Mouse (Mus musculus) Muller cell, postnatal 12 days (primary cell): ENCODE measurements around the gene Fbxo9.

ENCODE experiments used
- DNase-seq: peaks from one replicate; pipeline ENCODE4 v3.0.0-alpha.2; 2015; ENCODE audit errors: inconsistent ontology term

The Fbxo9 gene

DNA sequence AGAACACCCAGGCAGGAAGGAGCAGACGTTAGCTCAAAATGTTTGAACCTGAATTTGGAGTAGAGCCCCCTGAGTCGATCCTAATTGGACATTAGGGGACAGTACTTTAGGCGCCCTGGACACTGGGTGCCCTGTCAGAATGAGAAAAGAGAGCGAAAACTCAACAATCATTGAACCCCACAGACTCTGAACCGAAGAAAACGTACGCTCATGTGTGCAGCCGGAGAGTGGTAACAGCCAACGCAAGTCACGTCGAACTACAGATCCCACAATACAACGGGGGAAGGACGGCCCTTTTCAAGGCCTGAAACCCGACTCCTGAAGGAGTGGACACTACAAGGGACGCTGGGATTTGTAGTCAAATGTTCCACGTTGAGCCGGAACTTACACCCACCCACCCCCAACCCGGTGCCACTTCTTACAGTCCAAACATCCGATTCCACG, at the start of gene Fbxo9, which contains the start of gene Ick:
Fbxo9 (minus strand) TSS at position 270 of the 444 bp plus-strand sequence.
Ick (plus strand) TSS at position 397 of the 444 bp plus-strand sequence.
- peak; percentile 91 for DNase-seq

DNA sequence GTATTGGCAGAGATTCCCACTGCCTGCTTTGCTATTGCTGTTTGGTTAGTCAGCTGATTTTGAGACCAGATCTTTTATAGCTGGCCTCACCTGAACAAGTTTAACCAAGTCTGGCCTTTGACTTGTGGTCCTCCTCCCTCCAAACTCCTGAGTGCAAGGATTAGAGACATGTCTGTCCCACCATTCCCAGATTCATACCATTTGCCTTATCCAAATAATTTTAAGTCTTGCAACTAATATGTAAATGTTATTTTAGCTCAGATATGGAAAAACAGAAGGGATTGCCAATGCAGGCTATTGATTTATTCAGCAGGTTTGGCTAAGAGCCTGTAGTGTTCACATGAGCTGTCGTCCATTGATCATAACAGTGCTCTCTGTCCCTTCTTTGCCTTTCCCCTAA, 48.4 kb upstream of the Fbxo9 start:
- DNase-seq, result no peak

DNA sequence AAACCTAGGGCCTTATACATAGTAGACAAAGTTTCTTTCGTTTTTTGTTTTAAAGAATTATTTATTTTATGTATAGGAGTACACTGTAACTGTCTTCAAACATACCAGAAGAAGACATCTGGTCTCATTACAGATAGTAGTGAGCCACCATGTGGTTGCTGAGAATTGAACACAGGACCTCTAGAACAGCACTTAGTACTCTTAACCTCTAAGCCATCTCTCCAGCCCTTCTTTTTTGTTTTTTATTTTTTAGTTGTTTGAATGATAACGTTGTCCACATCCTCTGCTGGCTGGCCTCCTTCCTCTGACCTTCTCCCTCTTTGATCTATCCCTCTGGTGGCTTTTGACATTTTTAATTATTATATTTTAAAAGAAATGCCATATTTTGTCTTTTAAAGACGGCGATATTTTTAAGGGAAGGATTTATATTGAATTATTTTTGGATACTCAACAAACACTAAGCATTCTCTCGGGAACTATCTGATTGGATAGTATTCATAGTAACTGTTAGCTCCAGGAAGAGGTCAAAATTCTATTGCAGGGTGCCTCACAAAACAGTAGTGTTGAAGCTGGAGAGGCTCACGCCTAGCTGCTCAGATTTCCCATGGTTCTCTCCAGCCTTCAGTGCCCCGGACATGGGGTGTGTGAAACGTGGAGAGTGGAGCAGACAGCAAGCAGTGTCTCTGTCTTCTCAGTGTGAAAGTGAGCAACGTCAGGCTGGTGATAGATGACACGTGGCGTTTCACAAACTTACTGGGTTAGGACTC, 45.5 kb upstream of the Fbxo9 start:
- no peak for DNase-seq

DNA sequence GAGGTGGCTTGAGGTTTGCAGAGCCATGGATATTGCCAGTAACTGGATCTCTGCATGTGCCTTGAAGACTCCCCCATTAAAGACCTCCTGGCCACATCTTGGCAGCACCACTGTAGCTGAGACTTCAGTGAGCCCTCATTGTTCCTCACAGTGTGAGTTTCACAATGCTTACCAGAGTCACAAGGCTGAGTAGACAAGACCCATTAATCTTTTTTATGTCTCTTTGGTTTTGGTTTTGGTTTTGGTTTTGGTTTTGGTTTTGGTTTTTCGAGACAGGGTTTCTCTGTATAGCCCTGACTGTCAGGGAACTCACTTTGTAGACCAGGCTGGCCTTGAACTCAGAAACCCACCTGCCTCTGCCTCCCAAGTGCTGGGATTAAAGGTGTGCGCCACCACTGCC, 40.9 kb upstream of the Fbxo9 start:
- peak; percentile 11 for DNase-seq

DNA sequence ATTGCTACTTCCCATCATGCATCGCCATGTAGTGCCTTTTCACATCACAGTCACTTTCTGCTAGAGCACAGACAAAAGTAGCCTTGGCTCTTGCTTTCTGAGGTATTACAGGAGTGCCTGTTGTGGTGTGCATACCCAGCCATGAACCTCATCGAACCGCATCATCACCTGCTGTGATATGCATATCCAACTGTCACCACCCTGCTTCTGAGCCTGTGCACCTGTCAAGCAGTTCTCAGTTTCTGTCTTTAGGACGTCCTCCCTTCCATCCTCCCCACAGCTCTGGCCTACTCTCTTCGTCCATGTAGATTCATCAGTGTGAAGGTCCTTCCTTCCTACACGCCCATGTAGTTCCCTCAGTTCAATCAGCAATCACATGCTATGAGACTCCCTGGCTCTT, 39.3 kb upstream of the Fbxo9 start:
- no peak for DNase-seq

DNA sequence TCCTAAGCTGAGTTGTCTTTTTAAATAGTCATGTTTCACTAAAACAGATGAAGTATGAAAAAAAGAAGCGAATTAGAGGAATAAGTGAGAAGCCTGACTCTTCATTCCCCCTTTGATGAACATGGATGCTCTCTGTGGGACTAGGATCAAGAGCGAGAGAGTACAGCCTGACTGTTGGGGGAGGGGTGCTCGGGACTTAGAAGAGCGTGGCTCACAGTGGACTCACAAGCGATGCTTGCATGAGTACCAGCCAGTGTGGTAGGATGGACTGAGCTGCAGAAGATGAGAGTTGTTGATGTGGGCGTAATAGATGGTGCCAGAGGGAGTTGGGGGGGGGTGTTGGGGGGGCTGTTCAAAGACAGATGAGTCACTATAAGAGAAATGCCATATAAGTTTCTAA, 37.8 kb upstream of the Fbxo9 start:
- DNase-seq, result no peak

DNA sequence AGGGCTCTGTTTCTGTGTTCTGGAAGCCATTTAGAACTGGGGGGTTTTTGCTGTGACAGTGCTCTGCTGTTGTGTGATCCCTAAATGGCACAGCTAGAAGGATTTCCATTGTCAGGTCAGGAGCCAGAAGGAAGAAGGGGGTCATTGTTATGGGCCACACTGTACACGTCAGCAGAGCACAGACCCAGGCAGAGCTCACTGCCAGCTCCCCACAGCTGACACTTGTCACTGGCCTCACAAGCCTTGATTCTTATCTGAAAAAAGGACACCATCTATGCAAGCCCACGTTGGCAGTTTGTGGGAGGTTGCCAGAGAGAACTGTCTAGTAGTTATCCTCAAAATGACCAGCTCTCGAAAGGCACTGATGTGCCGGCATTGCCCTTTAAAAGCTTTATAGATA, 37.2 kb upstream of the Fbxo9 start:
- DNase-seq, result peak; percentile 57

DNA sequence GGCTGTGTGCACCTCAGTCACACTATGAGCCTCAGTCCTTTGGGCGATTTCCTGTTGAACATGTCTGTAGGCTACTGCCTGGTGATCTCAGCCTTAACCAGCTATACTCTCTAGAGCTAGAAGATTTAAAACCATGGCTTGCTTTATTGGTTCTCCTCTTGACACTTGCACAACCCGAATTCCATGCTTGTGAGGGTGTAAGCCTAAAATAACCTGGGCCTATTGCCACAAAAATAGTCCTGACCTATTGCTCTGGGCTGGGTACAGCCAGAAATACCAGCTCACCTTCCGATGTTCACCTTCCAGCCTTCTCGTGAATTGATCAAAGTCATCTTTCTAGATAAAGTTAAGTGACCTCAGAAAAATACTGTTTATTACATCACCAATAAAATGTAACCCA, 30.6 kb upstream of the Fbxo9 start:
- DNase-seq, result no peak

DNA sequence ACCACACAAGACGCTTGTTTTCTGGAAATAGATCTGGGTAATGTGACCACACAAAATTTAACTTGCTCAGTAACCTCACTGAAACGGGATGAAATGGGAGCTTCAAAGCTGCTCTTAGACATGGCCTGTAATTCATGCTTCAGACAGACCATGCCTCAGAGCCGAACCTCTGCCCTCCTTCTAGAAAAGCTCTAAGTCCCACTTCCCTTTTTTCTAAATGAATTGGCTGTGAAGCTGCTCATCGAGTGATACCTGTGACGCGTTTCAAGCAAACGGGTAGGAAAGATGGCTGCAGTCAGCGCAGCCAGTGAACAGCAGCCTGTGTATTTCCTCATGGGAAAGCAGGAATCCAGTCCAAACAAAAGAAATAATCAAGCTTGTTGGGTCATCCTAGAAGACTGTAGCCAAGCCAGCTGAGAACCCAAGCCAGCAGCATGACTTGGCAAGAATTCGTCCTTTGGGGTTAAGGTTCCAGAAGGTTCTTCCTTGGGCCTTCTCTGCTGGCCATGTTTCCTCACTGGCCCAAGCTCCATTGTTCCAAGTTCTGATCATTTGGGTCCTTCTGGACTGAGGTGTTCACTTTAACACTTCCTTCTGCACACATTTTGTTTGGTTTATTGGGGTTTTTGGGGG, 29.3 kb upstream of the Fbxo9 start:
- DNase-seq, result peak; percentile 12

DNA sequence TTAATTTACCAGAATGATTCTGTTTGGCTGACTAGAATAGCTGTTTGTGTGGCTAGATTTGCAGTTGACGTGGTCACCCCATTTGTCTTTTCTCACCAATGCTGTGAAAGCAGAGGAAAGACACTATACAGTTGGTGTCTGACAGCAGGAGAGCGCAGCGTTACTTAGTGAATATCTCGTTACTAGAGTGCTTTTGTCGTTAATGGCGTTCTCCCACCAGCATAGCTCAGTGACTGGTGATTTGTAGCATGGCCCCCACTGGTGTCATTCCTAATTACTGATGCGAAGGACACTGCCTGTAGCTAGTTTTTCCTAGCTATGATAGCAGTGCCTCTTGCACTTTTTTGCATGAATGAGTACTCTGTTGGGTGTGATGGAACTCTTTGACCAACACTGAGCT, 26.8 kb upstream of the Fbxo9 start:
- no peak for DNase-seq

DNA sequence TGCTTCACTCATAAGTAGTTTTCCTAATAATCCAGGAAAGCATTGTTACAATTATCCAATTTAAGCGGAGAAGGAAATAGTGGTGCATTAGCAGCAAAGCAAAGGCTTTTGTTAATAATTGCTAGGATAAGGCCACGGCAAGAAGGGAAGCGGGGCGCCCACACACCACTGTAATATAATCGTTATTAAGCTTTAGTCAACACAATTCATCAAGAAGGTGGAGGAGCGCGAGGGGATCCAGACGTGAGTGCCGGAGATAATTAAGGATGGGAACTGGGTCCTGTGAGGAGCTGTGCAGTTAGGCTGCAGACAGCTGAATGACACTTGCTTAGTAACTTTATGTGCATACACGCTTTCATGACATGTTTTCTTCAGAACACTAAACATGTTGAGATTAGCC, 17.8 kb upstream of the Fbxo9 start:
- DNase-seq, result peak; percentile 16

DNA sequence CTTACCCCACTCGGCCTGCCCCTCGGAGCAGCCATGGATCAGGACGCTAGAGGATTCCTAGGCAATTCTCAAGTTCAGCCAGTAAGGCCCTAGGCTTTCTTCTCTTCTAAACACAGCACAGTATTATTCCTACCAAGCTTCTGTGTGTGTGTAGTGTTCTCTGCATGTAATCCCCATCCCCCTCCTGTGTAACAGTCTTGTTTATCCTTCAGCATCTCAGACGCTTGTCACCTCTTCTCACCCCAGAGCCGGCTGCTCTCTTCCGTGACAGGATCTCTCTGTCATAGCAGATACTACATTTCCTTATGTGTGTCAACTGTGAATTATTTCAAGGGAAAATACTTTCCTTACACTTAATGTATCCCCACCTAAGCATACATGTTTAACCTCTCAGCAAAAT, 17.1 kb upstream of the Fbxo9 start:
- no peak for DNase-seq

DNA sequence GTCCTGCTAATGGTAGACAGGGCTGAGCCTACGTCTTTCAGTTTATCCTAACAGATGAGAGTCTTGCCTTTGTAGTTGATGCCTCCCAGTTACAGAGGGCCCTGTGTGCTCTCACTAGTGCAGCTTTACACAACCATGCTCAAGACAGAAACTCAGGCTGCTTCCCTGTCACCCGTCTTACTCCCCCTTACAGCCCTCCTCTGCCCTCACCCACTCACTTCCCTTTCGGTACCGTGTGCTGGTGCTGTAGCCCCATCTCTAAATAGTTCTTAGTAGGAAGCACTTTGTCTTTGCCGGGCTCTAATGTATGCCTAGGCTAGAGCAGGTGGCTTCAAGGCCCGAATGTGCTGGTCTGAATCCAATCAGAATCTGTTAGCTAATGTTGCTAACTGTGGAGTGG, 15.4 kb upstream of the Fbxo9 start:
- DNase-seq, result no peak

DNA sequence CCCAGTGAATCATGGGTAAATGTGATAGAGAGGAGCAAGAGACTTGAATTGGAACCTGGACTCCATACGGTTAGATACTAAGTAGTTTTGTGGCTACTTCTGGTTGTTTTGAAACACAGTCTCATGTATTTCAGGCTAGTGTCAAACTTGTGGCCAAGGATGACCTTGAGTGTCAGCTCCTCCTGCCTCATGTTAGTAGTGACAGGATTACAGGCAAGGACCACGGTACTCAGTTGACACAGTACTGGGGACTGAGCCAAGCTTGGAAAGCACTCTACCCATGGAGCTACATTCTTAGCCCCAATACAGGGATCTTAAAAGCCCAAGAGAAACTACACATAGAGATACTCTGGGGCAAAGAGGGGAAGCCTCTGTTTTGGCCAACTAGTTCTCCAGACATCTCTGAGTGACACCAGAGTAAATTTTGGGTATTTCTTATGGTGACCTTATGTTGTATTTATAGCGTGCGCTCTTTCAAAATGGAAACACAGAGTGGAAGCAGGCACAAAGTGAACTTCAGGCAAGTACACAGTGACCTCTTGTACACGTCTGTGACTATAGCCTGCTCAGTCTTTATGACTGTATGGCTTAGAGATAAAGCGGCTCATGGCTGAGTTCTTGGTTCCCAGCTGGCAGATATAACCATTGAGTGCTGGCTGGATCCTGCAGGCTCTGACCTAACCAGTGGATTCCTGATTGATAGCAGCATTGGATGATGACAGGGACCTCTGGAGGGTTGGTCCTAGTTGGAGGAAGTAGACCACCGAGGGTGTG, 14.3 kb upstream of the Fbxo9 start:
- no peak for DNase-seq

DNA sequence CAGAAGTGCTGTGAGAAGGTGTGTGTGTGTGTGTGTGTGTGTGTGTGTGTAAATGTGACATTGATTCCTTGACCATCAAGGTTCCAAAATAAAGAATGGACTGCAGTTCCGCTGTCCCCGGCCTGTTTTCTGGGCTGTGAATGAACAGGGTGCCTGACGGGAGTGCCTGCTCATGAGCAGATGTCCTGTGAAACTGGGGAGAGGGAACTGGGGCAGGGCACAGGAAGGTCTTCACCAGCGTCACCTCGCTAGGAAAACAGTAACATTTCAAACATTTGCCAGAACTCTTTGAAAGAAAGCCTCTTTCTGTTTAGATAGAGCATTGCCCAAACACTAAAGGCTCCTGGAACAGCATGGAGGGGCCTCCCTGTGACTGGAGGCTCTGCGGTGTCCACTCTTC, 13.1 kb upstream of the Fbxo9 start:
- DNase-seq, result no peak

DNA sequence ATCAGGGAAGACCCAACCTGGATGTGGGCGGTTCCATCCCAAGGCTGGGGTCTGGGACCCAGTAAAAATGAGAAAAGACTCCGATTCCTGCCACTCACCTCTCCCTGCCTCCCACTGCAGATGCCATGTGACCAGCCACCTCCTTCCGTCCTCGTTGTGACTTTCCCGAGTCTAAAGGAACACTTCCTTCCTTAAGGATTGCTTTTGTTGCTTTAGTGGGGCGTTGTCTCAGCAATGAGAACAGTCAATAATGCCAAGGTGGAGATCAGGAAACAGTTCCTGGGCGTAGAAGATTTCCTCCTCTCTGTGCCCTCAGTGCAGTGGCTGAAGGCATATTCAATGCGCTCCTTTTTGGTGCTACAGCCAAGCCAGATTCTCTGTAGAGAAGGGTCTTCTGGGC, 12.5 kb upstream of the Fbxo9 start:
- no peak for DNase-seq

DNA sequence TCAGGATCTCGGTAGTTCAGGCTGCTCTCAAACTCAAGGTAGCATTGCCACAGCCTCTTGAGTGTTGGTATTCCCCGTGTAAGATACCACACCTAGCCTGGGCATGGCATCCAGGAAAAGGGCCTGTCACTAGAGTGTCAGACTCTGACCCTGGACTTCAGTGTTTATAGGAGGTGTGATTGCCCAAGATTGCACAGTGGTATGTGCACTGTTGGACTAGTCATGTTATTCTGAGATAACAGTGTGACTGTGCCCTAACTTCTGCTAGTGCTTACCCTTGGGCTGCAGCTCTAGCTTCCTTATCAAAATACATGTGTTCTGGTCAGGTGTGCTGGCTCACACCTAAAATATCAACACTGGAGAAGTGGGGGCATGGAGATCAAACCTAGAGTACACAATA, 8.8 kb upstream of the Fbxo9 start:
- DNase-seq, result no peak

DNA sequence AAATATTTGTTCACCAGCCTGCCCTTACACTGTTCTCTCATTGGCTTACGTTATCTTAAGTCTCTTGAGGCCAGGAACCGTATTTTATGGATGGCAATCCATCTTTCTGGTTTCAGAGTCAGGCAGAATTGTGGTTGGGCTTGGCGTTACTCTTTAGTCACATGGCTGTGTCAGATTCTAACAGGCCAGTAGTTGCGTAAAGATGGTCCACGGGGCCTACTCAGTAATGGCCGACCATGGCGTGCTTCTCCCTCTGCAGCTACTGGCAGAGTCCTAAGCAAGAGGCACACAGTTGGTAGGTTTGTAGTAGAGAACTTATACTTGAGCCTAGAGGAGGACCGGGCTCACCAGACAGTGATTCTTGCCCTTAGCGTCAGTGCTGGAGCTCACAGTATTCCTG, 6.9 kb upstream of the Fbxo9 start:
- DNase-seq, result no peak

DNA sequence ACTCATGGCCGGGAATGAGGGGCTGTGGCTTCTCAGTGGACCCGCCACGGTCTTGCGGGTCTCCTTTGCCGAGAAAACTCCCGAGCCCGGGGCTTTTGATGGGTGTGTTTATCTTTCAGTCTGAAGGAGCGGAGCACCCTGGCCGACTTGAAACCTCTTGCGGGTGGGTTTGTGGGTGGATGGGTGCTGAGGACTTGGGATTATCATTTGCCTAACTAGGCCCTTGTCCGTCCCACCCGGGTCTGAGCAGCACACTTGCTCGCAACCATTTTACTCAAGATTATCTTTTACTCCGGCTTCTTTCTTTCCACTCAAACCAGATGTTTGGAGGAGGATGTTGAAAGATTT, 4.6 kb upstream of the Fbxo9 start:
- no peak for DNase-seq

DNA sequence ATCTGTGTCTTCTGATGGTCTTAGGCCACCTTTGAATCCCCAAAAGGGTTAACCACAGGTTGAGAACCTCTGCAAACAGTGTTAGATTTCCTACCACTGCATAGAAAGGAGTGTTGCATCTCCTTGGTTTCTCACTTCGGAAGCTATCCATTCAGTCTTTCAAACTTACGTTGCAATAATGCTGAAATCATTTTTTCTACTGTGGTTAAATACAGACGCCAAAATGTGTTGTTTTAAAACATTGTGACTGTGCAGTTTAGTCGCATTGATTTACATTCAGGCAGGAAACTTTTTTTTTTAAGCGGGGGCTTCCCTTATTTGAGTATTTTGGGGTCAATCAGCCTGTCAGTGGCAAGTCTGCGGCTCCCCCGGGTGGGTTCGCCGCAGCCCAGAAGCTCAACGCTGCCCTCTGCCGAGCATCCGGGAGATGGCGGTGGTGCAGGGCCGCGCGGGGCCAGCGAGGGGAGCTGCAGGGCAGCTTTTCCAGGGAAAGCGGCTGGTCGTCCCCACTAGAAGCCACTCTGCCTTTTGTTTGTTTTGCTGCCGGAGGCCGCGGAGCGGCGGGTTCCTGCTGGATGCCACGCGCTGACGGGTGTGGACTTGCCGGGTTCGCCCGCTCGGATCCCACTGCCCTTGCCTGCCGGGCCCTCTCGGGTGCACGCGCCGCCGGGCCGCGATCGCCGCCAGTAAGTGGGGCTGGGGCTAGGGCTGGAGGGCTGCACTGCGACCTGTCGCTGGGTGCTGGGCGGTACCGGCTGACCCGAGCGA, 4.1 kb upstream of the Fbxo9 start:
- DNase-seq, result peak; percentile 94

DNA sequence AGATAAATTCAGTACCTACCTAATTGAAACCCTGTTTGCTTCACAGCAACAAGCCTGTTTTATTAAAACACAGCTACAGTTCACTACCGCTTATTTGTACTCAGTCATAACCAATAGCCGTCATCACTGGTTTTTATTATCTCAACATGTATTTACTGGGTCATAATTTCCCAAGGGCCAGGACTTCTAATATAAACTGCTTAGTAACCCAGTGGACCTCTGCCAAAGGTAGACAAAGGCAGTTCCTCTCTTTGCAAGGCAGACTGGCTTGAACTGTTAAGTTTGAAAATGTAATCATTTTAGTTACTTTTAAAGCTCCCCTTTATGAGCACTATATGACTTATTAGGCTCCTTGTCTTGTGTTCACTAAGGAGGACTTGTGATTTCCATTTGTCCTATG, 2.6 kb upstream of the Fbxo9 start:
- DNase-seq, result peak; percentile 16

DNA sequence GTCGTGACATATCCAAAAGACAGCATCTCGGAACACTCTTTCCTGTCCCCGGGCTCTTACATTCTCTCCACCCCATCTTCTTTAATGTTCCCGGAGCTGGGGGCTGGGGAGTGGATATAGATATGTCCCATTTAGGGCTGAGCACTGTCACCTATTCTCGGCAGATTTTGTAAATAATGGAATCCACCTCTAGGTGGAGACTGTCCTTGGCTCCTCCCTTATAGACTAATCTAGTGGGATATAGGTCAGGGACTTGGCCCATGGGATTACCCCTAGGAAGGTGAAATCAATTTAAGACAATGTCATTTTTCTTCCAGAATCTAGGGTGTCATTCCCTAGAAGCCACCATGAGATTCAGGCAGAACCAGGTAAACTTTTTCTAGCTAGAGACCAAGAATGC, 791 bp upstream of the Fbxo9 start:
- peak; percentile 43 for DNase-seq
